Mouse (Mus musculus) Muller cell, postnatal 12 days (primary cell): ENCODE measurements around the gene Tinf2.
A peak's percentile ranks its signal among the peaks of the same experiment; 100 is the strongest.

ENCODE experiments used
- DNase-seq: peaks from one replicate; pipeline ENCODE4 v3.0.0-alpha.2; 2015; ENCODE audit errors: inconsistent ontology term

The Tinf2 gene

DNA sequence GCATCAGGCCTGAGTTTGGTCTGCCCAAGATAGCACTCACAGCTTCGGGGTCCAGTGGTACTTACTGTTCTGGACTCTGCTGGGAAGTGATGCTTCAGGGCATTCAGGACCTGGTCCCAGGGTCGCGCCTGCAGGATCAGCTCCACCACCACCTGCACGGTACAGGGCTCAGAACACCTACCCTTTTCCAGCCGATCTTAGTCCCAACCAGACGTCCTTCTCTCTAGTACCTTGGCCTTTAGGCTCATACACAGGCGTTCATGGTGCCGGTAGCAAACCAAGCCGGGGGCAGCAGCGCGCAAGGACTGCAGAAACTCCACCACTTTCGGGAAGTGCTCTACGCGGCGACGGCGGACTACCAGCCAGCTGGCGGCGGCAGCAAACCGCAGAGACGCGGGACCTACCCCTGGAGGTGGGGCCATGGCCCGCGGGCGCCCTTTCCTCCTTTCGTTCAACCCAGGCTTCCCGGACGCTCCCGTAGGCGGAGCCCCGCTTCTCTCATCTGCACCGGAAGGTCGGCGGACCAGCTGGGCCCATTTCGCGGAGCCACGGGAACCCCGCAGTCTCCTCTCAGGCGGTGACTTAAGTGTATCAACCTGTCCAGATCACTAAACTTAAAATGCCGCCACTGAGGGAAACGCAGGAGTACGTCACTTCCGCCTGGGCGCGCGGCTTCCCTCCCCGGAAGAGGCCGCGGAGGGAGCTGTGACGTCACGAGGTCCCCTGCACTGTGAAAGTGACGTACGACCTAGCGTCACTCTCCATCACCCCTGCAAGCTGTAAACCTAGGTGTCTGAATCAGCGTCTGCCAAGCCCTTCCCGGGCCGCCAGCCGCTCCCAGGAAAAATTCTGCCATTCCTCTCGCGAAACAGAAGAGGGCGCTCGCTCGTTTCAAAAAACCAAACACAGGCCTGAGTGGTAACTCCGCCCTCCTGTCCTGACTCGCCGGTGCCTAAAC lies at the start of gene Tinf2:
Tinf2 (minus strand) TSS at position 661 of the 958 bp plus-strand sequence.
- DNase-seq, result peak; percentile 97

DNA sequence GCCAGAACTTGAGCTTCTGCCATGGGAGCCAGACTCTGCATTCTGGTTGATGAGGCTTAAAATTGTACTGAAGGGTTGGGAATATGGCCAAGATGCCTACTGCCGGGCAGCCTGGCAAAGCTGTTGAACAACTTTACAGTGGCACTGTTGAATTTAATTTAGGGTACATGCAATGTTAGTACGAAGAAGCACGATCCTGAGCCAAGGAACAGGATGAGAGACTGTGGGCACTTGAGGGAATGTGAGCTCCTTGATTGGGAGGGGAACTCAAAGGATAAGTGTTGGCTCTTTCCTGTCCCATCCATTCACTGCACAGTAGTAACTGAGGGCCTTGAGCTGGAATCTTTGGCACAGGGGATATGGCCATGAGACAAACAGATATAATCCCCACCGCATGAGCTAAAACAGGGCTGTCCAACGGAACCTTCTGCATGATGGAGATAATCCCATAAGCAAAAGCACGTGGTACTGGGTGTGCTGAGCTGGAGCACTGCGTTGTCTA lies 49.0 kb upstream of the Tinf2 start:
- peak; percentile 50 for DNase-seq

DNA sequence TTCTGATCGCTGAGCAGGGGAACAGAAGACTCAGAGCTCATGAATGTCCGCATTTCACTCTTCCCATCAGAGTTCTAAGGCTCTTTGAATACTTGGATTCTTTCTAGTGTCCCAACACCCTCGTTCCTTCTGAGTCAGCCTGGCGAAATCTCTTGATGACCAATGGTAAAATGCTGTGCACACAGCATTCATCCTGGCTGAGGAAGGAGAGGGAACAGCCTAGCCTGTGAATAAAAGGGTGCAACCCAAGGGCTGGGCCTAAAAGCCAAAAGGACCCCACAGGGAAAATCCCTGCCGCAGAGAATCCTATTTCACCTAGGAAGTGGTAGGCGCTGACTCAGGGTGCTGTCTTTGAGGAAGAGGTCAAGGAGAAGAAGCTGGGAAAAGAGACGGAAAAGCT lies 48.5 kb upstream of the Tinf2 start:
- peak; percentile 88 for DNase-seq

DNA sequence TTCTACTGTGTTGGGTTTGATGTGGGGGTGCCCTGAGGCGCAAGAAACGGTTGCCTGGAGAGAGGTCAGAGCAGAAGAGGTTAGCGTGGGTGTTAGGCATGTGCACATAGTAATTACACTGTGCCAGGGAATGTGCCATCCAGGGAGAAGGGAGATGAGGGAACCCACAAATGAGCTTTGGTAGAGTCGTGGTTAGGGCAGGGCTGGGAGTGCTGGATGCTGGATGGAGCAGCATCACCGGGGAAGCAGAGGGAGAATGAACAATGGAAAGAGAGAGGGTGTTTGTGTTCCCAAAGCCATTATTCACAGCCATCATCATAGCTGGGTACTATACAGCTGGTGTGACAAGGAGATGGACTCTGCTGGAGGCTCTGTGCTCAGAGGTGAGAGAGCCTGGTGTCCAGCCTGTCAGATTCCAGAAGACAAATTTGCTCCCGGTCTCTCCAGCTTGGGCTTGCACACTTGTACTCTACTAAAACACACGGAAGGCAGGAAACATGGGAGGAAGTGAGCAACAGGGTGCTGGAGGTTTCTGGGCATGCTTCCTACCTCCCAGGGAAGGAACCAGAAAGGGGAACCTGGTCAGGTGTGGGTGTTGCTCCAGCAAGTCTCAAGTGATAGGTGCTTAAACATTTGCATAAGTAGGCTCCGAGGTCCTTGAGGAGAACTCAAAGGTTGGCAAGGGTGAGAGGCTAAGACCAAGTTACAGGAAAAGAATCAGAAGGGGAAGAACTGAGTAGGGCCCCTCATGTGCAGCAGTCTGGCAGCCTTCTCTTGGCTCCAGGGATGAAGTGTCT lies 46.5 kb upstream of the Tinf2 start:
- DNase-seq, result peak; percentile 81

DNA sequence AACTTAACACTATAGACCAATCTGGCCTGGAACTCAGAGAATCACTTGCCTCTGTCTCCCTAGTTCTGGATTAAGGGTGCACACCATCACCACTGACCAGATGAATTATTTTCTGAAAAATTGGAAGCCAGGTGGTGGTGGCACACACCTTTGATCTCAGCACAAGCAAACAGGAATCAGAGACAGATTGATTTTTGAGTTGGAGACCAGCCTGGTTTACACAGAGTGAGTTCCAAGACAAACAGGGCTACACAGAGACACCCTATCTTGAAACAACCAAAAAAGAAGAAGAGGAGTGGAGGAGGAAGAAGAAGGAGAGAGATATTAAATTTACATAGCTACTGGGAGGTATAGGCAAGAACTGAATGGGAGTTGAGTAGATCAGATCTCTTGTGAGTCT lies 44.6 kb upstream of the Tinf2 start:
- no peak for DNase-seq

DNA sequence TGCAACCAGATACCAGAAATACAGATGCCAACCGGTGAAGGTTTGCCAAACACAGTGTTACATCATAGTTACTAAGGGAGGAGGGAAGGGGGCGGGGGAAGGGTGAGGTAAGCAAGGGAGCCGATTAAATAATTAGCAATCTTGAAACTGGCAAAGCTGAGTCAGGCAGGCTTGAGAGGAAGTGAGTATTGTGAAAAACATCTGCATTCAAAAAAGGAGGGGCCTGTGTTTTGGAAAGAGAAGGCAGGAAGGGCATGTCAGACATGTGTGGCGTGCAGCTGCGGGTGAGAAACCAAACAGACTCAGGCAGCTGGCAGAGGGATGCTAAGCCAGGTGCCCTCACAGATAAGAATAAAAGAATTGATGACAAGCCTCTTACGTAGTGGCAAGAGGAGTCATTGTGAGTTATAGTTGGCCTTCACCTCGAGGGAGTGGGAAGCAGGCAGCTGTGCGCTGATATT lies 42.8 kb upstream of the Tinf2 start:
- DNase-seq, result peak; percentile 67

DNA sequence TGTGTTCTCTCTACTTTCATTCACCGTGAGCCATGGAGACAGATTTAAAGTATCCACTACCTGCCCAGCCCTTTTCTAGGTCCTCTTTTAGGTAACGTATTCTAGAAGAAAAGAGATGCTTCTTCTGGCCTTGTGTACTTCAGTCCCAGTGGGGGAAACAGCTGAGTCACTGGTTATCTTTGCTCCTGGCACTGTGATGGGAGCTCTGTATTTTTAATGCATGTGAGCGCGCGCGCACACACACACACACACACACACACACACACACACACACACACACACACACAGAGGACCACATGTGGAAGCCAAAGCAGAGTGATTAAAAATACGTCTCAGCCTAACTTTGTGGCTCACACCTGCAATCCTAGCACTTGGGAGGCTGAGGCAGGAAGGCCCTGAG lies 41.8 kb upstream of the Tinf2 start:
- DNase-seq, result no peak

DNA sequence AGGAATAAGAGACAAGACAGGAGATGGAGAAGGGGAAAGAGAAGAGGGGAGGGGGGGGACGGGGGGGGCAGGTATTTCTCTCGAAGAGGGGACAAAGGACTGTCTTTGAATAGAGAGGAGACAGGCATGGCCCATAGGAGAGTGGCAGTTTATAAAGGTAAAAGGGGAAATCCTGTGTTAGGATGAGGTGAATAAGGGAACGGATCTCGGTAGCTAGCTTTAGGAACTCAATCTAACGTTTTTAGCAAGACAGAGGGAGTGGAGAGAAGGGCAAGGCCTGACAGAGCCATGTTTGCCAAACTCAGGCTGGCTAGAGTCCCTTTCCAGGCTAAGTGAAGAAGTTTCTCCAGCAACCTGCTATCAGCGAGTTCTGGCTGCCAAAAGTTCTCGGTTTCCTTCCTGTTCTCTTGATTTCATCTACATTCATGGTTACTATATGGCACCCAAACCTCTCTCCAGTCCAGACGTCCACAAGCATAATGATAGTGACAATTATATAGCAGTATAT lies 40.9 kb upstream of the Tinf2 start:
- no peak for DNase-seq

DNA sequence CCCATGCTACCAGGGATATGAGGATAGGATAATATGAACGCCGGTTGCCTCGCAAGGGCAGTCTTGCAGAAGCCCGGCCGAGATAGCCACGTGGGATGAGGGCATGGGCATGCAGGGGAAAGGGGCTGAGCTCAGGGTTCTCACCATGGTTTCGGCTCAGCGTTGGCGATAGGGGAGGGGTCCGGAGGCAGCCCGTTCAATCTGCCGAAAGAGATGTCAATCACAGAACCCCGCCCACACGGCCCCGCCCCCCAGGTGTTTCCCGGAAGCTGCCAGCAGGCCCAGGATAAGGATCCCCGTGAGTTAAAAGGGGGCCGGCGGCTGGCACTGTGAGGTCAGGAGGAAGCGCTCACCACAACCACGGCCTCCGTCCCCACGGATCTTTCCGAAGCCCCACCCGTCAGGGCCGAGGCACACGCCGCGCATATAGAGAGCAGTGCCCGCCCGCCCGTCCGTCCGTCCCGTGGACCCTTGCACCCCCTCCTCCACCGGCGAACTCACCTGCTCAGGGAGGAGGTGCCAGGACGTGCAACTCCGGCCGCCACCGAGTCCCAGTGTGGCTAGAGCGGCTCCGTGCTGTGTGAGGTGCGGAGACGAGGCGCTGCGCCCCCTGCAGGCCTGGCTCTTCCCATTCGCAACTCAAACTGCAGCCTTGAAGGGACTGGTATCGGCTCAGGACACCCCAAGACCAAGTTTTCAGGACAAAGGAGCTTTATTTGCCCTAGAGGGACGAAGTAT lies 40.2 kb upstream of the Tinf2 start, which contains the start of gene Rabggta:
Rabggta (minus strand) TSS at position 564 of the 738 bp plus-strand sequence.
- DNase-seq, result peak; percentile 94

DNA sequence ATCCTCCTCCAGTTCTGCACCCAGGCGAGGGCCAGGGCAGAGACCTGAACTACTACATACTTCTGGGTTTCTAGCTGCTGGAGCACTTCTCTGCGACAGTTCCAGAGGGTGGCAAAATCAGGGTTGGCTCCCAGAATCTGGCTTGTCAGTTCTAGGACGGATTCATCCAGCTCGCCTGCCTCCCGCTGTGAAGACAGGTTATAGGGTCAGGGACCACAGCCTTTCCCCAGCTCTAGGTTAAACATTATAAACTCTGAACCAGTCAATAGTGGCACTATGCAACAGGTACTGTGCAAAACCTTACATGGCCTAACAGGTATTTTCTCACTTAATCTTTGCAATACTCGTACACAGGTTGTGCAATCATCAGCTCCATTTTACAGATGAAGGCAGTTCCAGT lies 39.5 kb upstream of the Tinf2 start:
- DNase-seq, result no peak

DNA sequence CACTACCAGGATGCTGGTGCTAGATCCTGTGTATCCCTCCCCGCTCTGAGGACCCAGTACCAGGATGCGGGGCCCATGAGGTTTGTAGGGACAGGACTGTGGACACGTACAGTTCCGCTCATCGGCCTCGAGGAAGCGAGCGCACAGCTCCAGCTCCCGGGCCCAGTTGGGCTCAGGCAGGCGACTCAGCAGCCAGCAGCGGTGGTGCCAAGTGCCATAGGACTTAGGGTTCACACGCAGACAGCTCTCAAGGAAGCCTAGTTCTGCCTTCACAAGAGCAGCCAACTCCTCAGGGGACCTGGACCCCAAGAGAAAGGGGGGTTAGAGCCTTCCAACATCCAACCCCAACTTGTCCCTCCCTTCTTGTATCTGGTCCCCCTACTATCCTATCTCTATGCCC lies 39.0 kb upstream of the Tinf2 start:
- no peak for DNase-seq

DNA sequence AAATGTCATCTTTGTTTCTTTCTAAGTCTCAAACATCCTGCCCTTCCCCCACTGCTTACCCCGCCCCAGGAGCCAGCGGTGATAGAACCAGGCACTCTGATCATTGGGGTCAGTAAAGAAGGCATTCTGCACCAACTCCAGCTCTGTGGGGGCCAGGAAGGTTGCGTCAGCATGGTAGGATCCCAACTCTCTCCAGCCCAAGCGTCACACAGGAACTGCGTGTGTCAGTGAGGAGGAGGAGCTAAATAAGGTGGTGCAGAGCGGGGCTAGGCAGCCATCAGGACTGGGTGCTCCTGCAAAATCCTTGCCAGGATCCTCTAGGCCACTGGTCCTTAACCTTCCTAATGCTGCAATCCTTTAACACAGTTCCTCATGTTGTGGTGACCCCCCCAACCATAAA lies 38.1 kb upstream of the Tinf2 start:
- no peak for DNase-seq

DNA sequence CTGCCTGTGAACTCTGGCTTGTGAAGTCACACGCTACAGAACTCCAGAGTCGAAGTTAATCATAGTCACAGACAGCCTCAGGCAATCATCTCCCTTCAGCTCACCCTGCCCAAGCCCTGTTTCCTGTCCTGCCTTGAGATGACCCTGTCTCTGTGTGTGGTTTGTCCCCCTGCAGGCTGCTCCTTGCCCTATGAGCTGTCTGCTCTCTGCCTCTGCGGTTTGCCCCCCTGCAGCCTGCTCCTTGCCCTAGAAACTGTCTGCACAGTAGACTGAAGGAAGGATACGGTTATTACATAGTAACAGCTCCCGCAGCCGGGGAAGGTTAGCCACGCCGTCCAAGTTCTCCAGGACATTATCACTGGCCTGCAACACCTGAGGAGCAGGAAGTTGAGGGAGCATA lies 35.3 kb upstream of the Tinf2 start:
- no peak for DNase-seq

DNA sequence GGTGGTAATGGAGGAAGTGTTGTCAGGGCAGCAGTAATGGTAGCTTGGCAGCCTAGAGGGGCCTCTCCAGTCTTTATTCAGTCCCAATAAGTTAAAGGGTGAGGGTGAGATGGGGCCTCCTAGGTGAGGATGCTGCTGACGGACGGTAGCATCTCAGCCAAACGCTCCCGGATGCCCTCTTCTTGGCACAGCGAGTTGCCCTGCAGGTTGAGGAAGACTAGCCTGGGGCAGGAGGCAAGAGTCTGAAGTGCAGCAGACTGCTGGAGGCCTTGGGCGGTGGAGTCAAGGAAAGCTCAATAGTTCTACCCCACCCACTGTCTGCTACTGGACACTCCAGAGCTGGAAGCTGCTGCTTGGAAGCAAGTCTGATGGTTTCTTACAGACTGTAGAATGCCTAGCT lies 34.7 kb upstream of the Tinf2 start:
- DNase-seq, result no peak

DNA sequence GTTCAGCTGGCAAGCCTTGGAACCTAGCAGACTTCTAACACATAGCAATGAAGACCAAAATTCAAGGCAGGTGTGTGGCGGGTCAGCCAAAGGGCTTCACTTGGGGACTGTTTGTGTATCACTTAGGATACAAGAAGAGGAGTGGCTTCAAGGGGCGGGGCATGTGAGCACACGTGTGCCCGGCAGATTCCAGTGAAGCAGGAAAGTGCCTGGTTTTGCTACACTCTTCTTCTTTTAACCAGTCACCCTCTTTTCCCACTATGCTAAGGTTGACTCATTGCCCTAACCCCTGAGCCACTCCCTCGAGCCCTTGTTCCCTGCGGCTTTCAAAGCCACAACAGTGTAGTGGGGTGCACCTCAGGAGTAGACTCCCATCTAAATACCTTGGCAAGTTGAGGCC lies 33.3 kb upstream of the Tinf2 start:
- no peak for DNase-seq

DNA sequence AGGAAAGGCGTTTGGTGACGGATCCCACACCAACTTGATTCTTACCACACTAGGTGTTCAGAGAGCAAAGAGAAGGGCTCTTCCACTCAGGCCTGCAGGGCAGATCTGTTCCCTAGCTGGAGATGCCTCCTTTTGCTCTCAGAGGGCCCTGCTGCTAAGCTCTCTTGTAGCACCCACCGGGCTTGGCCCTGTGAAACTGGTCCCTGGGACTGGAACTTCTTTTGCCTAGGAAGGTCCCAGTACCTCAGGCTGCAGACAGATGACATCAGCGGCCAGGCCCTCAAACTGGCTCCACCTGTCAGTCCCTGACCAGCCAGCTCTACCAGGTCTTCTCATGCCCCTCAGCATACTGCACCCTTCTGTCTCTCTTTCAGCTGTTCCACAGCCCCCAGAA lies 32.1 kb upstream of the Tinf2 start, which contains the start of gene Tgm1:
Tgm1 (minus strand) TSS at position 198 of the 394 bp plus-strand sequence.
- no peak for DNase-seq

DNA sequence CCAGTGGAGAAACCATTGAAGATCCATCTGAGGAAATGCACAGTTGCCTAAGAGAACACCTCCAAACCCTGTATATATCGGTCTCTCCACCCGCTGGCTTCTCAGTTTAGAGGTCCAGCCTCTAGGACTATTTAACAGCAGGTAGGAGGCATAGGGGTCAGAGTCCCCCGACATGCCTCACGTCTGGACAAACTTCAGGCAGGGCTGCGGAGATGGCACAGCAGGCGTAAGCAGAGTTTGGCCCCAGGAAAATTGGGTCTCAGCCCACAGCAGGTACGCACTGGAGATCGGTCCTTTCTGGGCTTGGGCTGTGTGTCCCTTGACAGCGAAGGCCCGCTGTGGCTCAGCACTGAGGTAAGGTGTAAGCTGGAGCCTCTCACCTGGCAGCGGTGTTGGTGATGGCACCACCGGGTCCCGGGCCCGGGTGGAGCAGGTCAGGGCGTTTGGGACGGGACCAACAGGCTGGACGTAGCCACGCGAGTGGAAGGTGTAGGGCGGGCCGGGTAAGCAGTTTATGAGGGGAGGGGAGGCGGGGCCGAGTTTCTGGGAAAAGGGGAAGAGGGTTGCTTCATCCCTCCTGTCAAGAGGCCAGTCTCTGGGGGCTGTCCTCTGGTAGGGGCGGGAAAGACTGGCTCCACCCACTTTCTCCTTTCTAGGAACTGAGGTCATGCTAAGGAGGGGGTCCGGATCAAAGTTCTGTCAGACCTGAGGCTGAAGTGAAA lies 31.5 kb upstream of the Tinf2 start:
- DNase-seq, result no peak

DNA sequence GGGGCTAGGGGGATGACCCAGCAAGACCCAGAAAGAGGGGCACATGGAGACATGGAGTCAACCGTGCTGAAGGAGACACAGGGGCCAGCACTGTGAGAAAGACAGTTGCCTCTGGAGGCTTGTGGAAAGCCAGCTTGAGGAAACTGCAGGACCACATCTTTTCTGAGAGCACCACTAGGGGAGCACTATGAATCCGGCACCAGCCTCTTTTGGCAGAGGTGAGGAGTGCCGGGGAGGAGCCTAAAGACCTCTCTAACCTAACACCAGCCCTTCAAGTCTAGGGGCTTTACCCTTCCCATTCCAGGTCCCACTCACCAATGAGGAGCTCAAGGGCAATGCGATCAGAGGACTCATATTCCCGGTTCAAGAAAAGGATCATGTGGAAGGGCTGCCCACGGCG lies 30.2 kb upstream of the Tinf2 start:
- no peak for DNase-seq

DNA sequence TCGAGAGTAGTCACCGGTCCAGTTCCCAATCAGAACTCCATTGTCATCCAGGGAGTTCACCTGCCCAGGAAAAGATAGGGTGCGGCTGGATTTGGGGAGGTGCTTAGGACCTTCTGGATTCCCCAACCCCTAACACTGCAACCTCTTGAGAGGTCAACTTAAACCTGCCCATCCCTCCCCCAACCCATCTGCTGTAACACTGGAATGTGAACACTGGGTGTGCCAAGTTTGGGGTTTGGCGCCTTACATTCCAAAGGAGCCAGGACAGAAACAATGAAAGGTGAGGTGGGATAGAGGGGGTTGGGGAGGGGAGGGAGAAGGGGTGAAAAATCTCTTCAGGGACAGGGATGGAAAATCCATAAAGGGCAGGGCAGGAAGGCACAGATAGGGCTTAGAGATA lies 27.9 kb upstream of the Tinf2 start:
- DNase-seq, result no peak

DNA sequence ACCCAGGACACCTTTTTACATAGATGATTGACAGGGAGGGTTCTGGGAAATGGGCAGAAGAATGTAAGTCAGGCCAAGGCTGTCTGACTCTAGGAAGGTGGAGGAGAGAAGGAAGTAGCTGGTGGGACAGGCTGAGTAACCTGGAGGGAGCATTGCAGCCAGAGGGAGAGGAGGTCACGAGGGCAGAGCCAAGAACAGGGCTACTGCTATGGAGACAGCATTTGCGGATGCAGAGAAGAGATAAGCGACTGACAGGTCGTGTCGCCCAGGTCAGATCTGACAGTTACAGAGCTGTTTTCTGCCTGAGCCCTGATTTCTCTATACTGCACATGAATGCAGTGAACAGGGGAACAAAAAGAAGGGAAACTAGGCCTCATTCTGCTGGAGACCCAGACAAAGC lies 25.8 kb upstream of the Tinf2 start:
- no peak for DNase-seq
